Mouse (Mus musculus) midbrain, postnatal 0 days (tissue): ENCODE results near the gene Itpk1. TPM values are rescaled to one million over a fixed set of nuclear protein-coding genes. Genes with fewer than 3 reads are reported as not detected.
A peak's percentile ranks its signal among the peaks of the same experiment; 100 is the strongest.

ENCODE experiments used
- ATAC-seq: fragments of 200-750 bp; cut with Nextera tagmentation; 2 replicates; pipeline ENCODE4 v1.8.0; 2017; ENCODE audit warnings: moderate number of reproducible peaks, mild to moderate bottlenecking, moderate TSS enrichment, moderate library complexity; ENCODE audit not compliant: low FRiP score
- DNase-seq: peaks from one replicate; pipeline ENCODE4 v3.0.0-alpha.2; 2015; ENCODE audit warnings: low spot score
- H3K27ac ChIP-seq: fragments of 300-500 bp; sonication (generic); 2 replicates; pipeline ENCODE4 v1.5.1; 2014; ENCODE audit warnings: low read depth, mild to moderate bottlenecking, low read length, mixed read lengths
- H3K27me3 ChIP-seq: fragments of 300-500 bp; sonication (generic); 2 replicates; pipeline ENCODE4 v1.6.1; 2014; ENCODE audit warnings: low read length, control low read depth, mixed read lengths; ENCODE audit not compliant: insufficient read depth
- H3K36me3 ChIP-seq: fragments of 300-500 bp; sonication (generic); 2 replicates; pipeline ENCODE4 v1.6.1; 2014; ENCODE audit warnings: low read length, control low read depth, mixed read lengths; ENCODE audit not compliant: insufficient read depth
- H3K4me1 ChIP-seq: fragments of 300-500 bp; sonication (generic); 2 replicates; pipeline ENCODE4 v1.6.1; 2014; ENCODE audit warnings: mild to moderate bottlenecking, control low read depth, antibody characterized with exemption, low read length, mixed read lengths; ENCODE audit not compliant: insufficient read depth
- H3K4me2 ChIP-seq: fragments of 300-500 bp; sonication (generic); 2 replicates; pipeline ENCODE4 v1.6.1; 2014; ENCODE audit warnings: low read depth, mild to moderate bottlenecking, low read length, mixed read lengths; ENCODE audit not compliant: poor library complexity, severe bottlenecking
- H3K4me3 ChIP-seq: fragments of 300-500 bp; sonication (generic); 2 replicates; pipeline ENCODE4 v1.5.1; 2014; ENCODE audit warnings: low read depth, mild to moderate bottlenecking, low read length, moderate library complexity
- H3K9ac ChIP-seq: fragments of 300-500 bp; sonication (generic); replicated peaks from 2 replicates; pipeline ENCODE4 v1.6.1; 2014; ENCODE audit warnings: mild to moderate bottlenecking, low read length, moderate library complexity, mixed read lengths; ENCODE audit not compliant: poor library complexity, severe bottlenecking
- H3K9me3 ChIP-seq: fragments of 300-500 bp; sonication (generic); 2 replicates; pipeline ENCODE4 v1.6.1; 2016; ENCODE audit warnings: low read length, control low read depth
- CTCF ChIP-seq: IDR thresholded peaks from 2 replicates; pipeline ENCODE4 v1.5.1; 2016; ENCODE audit warnings: antibody characterized with exemption, mild to moderate bottlenecking
- WGBS: fragments of 180-500 bp; shearing (Covaris S2); extraction: QIAGEN DNeasy Blood & Tissue Kit; methylation state at CpG from one replicate; pipeline ENCODE4 v1.1.7; 2014; 5-methylcytosine and 5-hydroxymethylcytosine counted together
- polyA plus RNA-seq: library from polyadenylated mRNA; unstranded; fragments of >200 nt; fragmentation: Nextera tagmentation; extraction: Ambion mirVana; gene quantifications from 2 replicates; pipeline ENCODE4 v1.2.1, GENCODE M21; 2015
- total RNA-seq: library from RNA; depleted of rRNA; stranded (reverse); fragments of >200 nt; gene quantifications from 2 replicates; pipeline ENCODE4 v1.2.3, GENCODE M21; 2014

The Itpk1 gene
- total and polyA plus RNA-seq, 2 experiments from 2014 or later, result 39.0 to 66.6 TPM

DNA sequence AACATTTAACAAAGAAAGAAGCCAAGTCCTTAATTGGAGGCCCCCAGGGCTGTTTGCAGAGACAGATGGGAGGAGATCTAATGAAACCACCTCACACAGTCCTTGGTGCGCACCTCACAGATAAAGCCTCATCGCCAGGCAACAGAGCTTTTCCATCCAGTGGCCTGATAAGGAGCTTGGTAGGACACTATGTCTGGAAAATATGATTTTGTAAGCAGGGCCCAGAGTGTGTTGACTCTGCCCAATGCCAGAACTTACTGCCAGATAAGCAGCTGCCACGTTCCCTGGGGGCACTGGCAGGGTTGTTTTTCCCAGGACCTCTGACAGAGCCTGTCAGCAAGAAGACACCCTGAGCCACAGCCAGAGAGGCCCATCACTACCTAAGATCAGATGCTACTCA is 153.5 kb downstream of the Itpk1 start:
- ATAC-seq (no peak), DNase-seq (no peak)
- Histone ChIP-seq H3K4me3 (no peak overlapping the region), H3K9ac (no peak overlapping the region), H3K9me3 (no peaks in the 10 kb centered on the region), H3K36me3 (no peaks in the 10 kb centered on the region), H3K4me2 (no peak overlapping the region), H3K27ac (no peak overlapping the region), H3K27me3 (no peaks in the 10 kb centered on the region), H3K4me1 (no peaks in the 10 kb centered on the region)
- WGBS, result 72% methylated on average over 3 of the region's 3 CpGs
- TF ChIP-seq CTCF, result no peak

DNA sequence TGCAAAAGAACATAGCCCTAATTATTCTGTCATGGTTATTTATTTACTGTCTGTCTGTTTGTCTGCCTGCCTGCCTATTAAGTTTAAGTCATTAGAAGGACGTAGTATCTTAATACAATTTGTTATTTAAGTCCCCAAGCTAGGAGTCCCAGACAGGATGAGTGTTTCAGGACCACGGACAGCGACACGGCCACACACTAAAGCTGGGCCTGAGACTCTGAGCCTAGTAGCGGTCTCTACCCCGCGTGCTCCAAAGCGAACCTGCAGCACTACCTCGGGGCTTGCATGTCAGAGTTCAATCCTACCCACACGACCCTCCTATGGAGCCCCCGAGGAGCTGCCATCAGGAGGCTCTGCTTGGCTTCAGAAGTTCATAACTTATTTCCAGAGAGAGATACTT is 154.2 kb downstream of the Itpk1 start:
- WGBS, result 10% methylated on average over 11 of the region's 11 CpGs
- Histone ChIP-seq H3K9ac (no peak overlapping the region), H3K27me3 (no peaks in the 10 kb centered on the region), H3K4me2 (no peak overlapping the region), H3K27ac (no peak overlapping the region), H3K9me3 (no peaks in the 10 kb centered on the region), H3K4me1 (no peaks in the 10 kb centered on the region), H3K4me3 (no peak overlapping the region), H3K36me3 (no peaks in the 10 kb centered on the region)
- DNase-seq (peak; percentile 59), ATAC-seq (no peak)
- TF ChIP-seq CTCF, result no peak

- peak; percentile 45; the same call in 1 of the 2 replicates for ATAC-seq
- H3K9ac ChIP-seq, result no peak overlapping the region
- 40% methylated on average over 6 of the region's 6 CpGs for WGBS
- H3K4me2 ChIP-seq, result no peak overlapping the region
- H3K9me3 ChIP-seq, result no peaks in the 10 kb centered on the region
- TF ChIP-seq CTCF, result no peak
- peak overlapping the region; percentile 38; the same call in 1 of the 2 replicates for H3K27ac ChIP-seq
- no peaks in the 10 kb centered on the region for H3K36me3 ChIP-seq
- DNase-seq, result no peak
- 0 out of 2 replicates have a peak, but pooled peaks cover 10% of the 10 kb centered on the region for H3K4me1 ChIP-seq
- no peak overlapping the region for H3K4me3 ChIP-seq
- no peaks in the 10 kb centered on the region for H3K27me3 ChIP-seq
Measured at GRCm38 (mm10) chr12:102545122-102545521, 159.6 kb downstream of the Itpk1 start.

DNA sequence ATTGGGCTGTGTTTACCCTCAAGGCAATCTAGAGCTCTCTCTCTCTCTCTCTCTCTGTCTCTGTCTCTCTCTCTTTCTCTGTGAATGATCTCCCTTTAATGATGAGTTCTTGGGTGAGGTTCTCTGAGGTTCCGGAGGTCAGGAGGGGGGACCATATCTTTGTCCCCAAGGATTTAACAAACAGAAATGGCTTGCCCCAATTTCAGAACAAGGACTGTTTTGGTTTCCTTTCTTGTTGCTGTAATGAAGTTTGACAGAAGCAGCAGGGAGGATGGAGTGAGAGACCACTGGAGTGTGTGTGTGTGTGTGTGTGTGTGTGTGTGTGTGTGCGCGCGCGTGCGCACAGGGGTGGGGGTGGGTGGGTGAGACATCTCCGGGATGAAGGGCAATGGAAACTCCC is 163.6 kb downstream of the Itpk1 start:
- no peak overlapping the region for H3K9ac ChIP-seq
- no peaks in the 10 kb centered on the region for H3K9me3 ChIP-seq
- no peaks in the 10 kb centered on the region for H3K36me3 ChIP-seq
- H3K27ac ChIP-seq, result no peak overlapping the region
- no peak overlapping the region for H3K4me3 ChIP-seq
- no peaks in the 10 kb centered on the region for H3K27me3 ChIP-seq
- H3K4me2 ChIP-seq, result no peak overlapping the region
- 0 out of 2 replicates have a peak, but pooled peaks cover 10% of the 10 kb centered on the region for H3K4me1 ChIP-seq
- no peak for ATAC-seq
- WGBS, result 97% methylated on average over 7 of the region's 7 CpGs
- TF ChIP-seq CTCF, result no peak
- DNase-seq, result no peak

GRCm38 (mm10) chr12:102540278-102540677 is 164.5 kb downstream of the Itpk1 start:
- Histone ChIP-seq H3K36me3 (no peaks in the 10 kb centered on the region), H3K9me3 (no peaks in the 10 kb centered on the region), H3K27me3 (no peaks in the 10 kb centered on the region), H3K4me2 (no peak overlapping the region), H3K4me1 (0 out of 2 replicates have a peak, but pooled peaks cover 8% of the 10 kb centered on the region), H3K9ac (no peak overlapping the region), H3K4me3 (no peak overlapping the region), H3K27ac (no peak overlapping the region)
- DNase-seq (no peak), ATAC-seq (no peak)
- no peak for TF ChIP-seq CTCF
- 75% methylated on average over 8 of the region's 8 CpGs for WGBS

DNA sequence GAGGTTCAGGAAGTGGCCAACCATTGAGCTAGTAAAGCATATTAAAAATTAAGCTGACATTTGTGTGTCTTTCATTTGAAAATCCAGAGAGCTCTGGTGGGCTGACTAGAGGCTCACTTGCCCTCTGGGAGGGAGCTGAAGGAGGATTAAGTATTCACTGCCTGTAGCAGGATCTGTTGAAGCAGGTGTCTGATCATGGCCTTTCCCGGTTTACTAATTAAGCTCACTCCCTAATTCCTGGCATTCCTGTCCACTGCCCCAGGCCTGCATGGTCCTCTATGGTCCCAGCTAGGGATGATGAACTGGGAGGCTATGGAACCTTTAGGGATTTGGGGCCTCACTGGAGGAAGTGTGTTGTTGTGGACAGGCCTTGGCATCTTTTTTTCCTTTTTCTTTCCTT is 168.9 kb downstream of the Itpk1 start:
- DNase-seq (no peak), ATAC-seq (no peak)
- Histone ChIP-seq H3K4me2 (no peak overlapping the region), H3K9ac (no peak overlapping the region), H3K4me1 (no peaks in the 10 kb centered on the region), H3K9me3 (no peaks in the 10 kb centered on the region), H3K4me3 (no peak overlapping the region), H3K36me3 (no peaks in the 10 kb centered on the region), H3K27me3 (no peaks in the 10 kb centered on the region), H3K27ac (no peak overlapping the region)
- WGBS, result 32% methylated on average over 1 of the region's 1 CpGs
- no peak for TF ChIP-seq CTCF
